Mouse (Mus musculus): ENCODE measurements around the gene Akap6.

The Akap6 gene

GRCm38 (mm10) chr12:53029910-53030309 lies 330.7 kb downstream of the Akap6 start:
- no peak for DNase-seq (ENCODE audit: low spot score in 2 of 2)

GRCm38 (mm10) chr12:53032762-53033161 lies 333.6 kb downstream of the Akap6 start:
- peak; percentile 25 to 28 for DNase-seq (ENCODE audit: low spot score in 2 of 2)

- peak; percentile 33 to 59 for DNase-seq (ENCODE audit: low spot score in 2 of 2)
Observed at GRCm38 (mm10) chr12:53033404-53033913, 334.3 kb downstream of the Akap6 start.

DNA sequence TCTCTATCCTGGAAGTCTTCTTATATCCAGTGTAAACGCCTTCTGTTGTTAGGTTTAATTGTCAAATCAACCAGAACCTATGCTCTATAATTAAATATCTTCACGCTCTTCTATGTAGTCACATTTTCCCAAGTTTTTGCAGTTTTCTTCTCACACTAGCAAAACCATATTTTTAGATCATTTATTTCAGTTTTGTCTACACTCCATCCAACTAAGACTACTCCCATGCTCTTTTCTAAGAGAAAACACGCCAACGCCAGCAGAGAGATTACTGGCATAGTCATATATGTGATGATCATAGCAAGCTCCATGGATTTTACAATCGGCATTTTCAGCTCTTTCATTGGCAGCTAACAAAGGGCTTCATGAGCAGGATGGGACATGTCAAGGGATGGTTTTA lies 341.5 kb downstream of the Akap6 start:
- DNase-seq (ENCODE audit: low spot score in 2 of 2) = no peak

GRCm38 (mm10) chr12:53042739-53043138 lies 343.6 kb downstream of the Akap6 start:
- no peak for DNase-seq (ENCODE audit: low spot score in 2 of 2)

GRCm38 (mm10) chr12:53057606-53058005 lies 358.4 kb downstream of the Akap6 start:
- no peak for DNase-seq (ENCODE audit: low spot score in 2 of 2)

DNA sequence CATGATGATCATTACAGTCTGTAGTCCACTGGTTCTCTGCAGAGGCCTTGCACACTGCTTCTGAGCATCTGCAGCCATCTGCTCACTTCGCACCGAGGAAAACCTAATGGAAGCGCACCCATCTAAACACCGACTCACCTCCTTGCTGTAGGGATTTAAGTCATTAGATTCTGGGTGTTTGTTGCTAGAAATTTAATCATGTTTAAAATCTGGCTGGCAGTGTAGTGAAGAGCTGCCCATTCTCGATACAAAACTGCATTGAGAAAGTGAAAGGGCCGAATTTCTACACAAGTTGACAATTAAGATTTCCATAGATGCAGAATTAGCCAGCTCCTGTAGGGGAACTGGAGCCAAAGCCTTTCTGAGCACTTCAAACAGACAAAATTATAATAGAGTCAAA lies 361.7 kb downstream of the Akap6 start:
- no peak for DNase-seq (ENCODE audit: low spot score in 2 of 2)

DNA sequence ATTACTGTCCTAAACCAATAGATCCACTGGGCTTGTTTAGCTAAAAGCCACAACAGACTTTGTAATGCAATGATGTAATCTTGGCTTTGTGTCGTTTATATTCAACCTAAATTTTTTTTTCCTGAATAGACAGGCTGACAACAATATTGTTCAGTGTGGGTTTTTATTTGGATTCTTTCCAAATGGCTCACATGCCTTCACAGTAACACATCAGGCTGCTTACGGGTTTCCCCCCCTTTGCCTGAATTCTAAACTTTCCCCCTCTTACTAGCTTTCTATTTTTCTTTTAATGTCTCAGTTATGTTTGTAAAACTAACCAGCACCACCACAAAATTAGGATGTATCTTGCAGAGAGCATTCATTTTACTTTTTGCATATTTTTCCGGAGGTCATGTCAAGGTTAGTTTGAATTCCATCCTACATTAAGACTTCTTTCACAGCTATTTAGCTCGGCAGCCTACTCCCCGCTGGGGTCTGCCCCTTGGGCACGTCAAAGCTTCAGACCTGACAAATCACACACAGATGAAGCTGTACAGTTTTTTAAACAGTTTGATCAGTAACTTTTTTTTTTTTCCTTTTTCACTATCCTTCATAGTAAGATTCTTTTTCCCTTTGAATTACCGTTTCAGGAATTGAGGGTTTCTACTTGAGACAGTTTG lies 362.4 kb downstream of the Akap6 start:
- no peak for DNase-seq (ENCODE audit: low spot score in 2 of 2)

- no peak for DNase-seq (ENCODE audit: low spot score in 2 of 2)
Observed at GRCm38 (mm10) chr12:53063003-53063402, 363.8 kb downstream of the Akap6 start.

- no peak for DNase-seq (ENCODE audit: low spot score in 2 of 2)
Observed at GRCm38 (mm10) chr12:53064241-53064760, 365.1 kb downstream of the Akap6 start.

GRCm38 (mm10) chr12:53065031-53065785 lies 366.0 kb downstream of the Akap6 start:
- DNase-seq (ENCODE audit: low spot score in 2 of 2) = no peak

DNA sequence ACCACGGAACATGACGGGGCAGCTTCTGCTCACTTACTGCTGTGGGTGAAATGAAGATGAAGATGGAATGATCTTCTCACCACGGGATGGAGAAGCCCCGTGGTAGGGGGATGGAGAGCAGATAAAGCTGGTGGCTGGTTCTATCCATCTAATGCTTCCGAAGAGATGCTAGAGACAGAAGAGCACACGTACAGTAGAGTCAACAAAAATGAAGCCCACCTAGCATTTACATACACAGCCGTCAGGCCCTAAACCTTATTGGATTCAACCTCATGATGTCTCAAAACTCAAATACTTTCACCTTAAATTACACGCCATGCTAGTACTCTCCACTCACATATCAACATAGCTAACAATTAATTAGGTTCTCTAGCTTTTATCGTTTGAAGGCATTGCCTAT lies 367.1 kb downstream of the Akap6 start:
- DNase-seq (ENCODE audit: low spot score in 2 of 2) = no peak

GRCm38 (mm10) chr12:53070907-53071306 lies 371.7 kb downstream of the Akap6 start:
- no peak for DNase-seq (ENCODE audit: low spot score in 2 of 2)

DNA sequence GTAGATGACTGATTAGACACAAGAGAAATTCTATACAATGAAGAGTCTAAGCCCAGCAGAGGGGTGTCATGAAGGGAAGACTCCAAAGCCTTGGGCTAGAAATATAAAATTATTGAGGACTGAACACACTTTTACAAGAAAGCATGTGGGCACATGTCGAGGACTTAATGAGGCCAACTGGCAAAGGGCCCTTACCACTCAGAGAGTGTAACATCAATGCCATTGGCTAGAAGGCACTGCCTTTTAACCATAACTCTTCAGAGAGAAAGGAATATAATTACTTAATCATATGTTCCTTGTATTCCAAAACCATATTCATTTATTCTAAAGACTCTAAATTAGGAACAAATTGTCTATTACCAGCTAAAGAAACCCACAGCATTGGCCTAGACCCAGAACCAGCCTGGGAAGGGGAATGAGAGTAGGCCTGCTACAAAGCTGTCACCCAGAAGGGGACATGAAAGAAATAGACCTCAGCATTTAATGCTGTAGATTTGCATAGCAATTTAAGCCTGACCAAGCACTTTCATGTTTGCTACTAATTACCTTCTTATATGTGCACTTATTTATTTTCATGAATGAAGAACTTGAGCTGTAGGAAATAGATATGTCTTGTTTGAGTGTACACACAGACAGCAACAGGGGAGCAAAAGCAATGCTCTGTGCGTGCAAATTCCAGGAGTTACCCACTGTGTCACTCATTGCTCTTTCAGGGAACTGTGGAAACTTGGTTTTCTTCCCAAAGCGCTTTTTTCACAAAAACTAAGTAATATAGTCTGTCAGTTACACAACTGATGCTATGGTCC lies 377.6 kb downstream of the Akap6 start:
- no peak for DNase-seq (ENCODE audit: low spot score in 2 of 2)

DNA sequence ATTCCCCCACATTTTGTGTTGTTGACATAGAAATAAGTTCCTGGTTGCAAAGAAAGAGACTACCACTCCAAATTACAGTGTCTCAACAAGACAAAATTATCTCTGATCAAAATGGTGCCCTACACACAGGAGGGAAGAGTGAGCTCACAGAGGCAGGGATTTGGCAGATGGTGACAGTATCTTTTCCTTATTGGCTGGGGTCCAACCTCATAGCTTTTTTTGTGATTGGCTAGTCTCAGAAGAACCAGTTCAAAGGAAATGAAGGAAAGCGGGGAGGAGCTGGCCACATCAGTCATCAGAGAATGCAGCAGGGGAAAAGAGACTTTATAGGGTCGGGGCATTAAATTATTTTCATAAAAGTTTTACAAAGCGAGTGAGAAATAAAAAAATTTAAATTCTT lies 386.6 kb downstream of the Akap6 start:
- DNase-seq (ENCODE audit: low spot score in 2 of 2) = no peak

DNA sequence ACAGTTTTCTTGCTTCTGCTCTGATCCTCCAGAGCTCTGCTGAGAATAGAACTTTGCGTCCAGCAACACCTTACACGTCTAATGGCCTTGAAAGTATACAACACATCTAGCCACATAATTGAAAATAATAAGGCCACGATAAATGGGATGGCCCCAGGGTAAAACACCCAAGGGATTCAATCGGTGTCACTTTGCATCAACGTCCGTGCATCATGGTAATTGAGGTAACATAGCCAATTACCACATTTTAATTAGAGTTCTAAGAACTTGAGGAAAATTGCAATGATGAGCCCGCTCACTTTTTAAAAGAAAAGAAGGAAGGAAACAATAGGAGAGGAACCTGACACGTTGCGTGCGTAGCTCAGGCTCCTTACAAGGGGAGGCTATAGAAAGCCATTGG lies 413.1 kb downstream of the Akap6 start:
- DNase-seq (ENCODE audit: low spot score in 2 of 2) = no peak

DNA sequence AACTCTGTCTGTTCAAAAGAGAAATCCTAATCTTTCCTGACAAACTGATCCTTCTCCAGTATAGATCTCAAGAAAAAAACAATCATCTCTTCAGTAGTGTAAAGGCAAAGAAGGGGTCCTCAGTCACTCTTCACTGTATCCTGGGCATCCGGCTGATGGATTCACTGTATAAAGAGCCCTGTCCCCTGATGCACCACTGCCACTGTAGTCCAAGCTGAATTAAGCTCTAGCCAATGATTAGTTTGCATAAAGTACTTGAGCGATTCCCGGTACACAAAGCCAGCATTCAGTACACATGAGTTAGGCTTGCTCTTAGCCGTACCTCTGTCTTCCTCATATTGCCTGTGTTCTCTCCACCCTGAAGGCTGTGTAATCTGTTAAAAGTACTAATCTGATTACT lies 420.2 kb downstream of the Akap6 start:
- DNase-seq (ENCODE audit: low spot score in 2 of 2) = no peak

GRCm38 (mm10) chr12:53124131-53124530 lies 424.9 kb downstream of the Akap6 start:
- peak; percentile 51 to 61 for DNase-seq (ENCODE audit: low spot score in 2 of 2)

- no peak for DNase-seq (ENCODE audit: low spot score in 2 of 2)
Observed at GRCm38 (mm10) chr12:53124696-53125095, 425.5 kb downstream of the Akap6 start.

GRCm38 (mm10) chr12:53125286-53125685 lies 426.1 kb downstream of the Akap6 start:
- DNase-seq (ENCODE audit: low spot score in 2 of 2) = no peak

DNA sequence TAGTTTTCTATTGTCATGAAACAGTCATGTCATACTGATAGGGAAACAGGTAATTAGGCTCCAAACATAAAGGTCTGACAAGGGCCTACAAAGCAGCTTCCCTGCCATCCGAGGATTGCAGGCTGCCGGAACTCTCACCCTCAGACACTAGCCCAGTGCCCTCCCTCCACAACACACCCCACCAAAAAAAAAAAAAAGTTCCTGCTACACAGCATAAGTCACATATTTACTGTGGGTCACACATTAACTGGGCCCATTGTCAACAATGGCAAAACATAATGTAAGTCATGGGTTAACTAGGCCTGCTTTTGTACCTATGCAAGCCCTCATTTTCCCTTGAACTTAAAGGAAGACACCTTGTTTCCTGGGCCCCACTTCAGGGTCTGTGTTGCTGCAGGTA lies 435.0 kb downstream of the Akap6 start:
- no peak for DNase-seq (ENCODE audit: low spot score in 2 of 2)

GRCm38 (mm10) chr12:53137331-53137730 lies 438.1 kb downstream of the Akap6 start:
- DNase-seq (ENCODE audit: low spot score in 2 of 2) = no peak

All from heart, adult 9 months (tissue).